9 mouse cellular contexts compared by ENCODE assay signal in the genomic region with DNA sequence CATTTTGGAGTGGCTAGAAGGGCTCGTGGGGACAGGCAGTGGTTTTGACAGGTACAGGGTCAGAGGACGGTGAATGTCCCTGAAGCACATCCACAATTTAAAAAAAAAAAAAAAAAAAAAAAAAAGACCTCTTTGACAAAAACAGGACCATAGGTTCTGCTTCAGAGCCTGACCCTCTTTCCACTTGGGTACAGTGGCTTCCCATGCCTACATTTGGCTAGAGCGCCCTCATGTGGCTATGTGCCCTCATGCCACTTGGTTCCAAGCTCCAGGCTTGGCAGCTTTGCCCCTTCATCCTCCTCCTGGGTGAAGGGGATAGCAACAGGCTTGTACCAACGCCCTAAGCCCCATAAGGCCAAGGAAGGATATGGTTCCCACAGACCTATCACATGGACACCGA. TPM values are rescaled to one million over a fixed set of nuclear protein-coding genes. Genes with fewer than 3 reads are reported as not detected.
A peak's percentile ranks its signal among the peaks of the same experiment; 100 is the strongest.
DNase-seq lines count a peak whose midpoint lies in the region; ATAC-seq and TF ChIP-seq lines count a peak whose summit lies in the region.
"Had no signal": no experiment of that assay in that cellular context is flagged by ENCODE, and none has a peak within 500 bp of the region (broad histone marks: within the 10 kb centered on the region; RNA-seq: fewer than 3 reads in every experiment).

No protein-coding gene starts in this region.

- H3K36me3 ChIP-seq in kidney, embryonic 14.5 days (ENCODE audit: control insufficient read depth, insufficient read depth, low read length) = no peaks in the 10 kb centered on the region
- no peaks in the 10 kb centered on the region for H3K36me3 ChIP-seq in limb, embryonic 11.5 days (ENCODE audit: control insufficient read depth, insufficient read depth, low read length)
- H3K36me3 ChIP-seq: limb, embryonic 15.5 days had no signal

- no peak overlapping the region for H3K27ac ChIP-seq in kidney, embryonic 14.5 days (ENCODE audit: low read depth, low read length)
- no peak overlapping the region for H3K27ac ChIP-seq in cortical plate, adult 2 months (ENCODE audit: insufficient read depth, low read length)
- no peak overlapping the region for H3K27ac ChIP-seq in limb, embryonic 11.5 days (replicated peaks; ENCODE audit: low read depth, low read length)
- H3K27ac ChIP-seq: limb, embryonic 15.5 days had no signal

- no peak overlapping the region for H3K4me3 ChIP-seq in kidney, embryonic 14.5 days (ENCODE audit: low read length)
- no peak overlapping the region for H3K4me3 ChIP-seq in cortical plate, adult 2 months (ENCODE audit: insufficient read depth, low read length)
- no peak overlapping the region for H3K4me3 ChIP-seq in limb, embryonic 11.5 days (ENCODE audit: low read depth, low read length)
- H3K4me3 ChIP-seq: limb, embryonic 15.5 days had no signal

- WGBS in kidney, embryonic 14.5 days = 52% methylated on average over 5 of the region's 5 CpGs
- WGBS in limb, embryonic 11.5 days = 54% methylated on average over 5 of the region's 5 CpGs

- no peaks in the 10 kb centered on the region for H3K27me3 ChIP-seq in kidney, embryonic 14.5 days (ENCODE audit: control insufficient read depth, insufficient read depth, low read length)
- no peaks in the 10 kb centered on the region for H3K27me3 ChIP-seq in limb, embryonic 11.5 days (ENCODE audit: control insufficient read depth, insufficient read depth, low read length)
- H3K27me3 ChIP-seq: limb, embryonic 15.5 days had no signal

- no peak for ATAC-seq in kidney, embryonic 14.5 days (ENCODE audit: low FRiP score, low TSS enrichment)
- no peak for ATAC-seq in limb, embryonic 11.5 days (ENCODE audit: insufficient number of reproducible peaks, low FRiP score, low TSS enrichment, low read depth)

- no peaks in the 10 kb centered on the region for H3K4me1 ChIP-seq in kidney, embryonic 14.5 days (ENCODE audit: control insufficient read depth, insufficient read depth, low read length)
- H3K4me1 ChIP-seq in cortical plate, adult 2 months (ENCODE audit: control insufficient read depth, insufficient read depth, low read length) = peaks cover 2% of the 10 kb centered on the region; the same call in 1 of the 2 replicates
- H3K4me1 ChIP-seq in limb, embryonic 11.5 days (ENCODE audit: control insufficient read depth, insufficient read depth, low read length) = no peaks in the 10 kb centered on the region
- H3K4me1 ChIP-seq: limb, embryonic 15.5 days had no signal

- TF ChIP-seq POLR2A in cortical plate, adult 2 months (IDR thresholded peaks at IDR 0.05; ENCODE audit: extremely low read depth, insufficient read depth, low read length) = no peak

- peak; percentile 85 for TF ChIP-seq CTCF in cortical plate, adult 2 months (IDR thresholded peaks at IDR 0.05; ENCODE audit: extremely low read depth, insufficient read depth, low read length)

- no peak overlapping the region for H3K9ac ChIP-seq in kidney, embryonic 14.5 days (ENCODE audit: low read depth, low read length)
- no peak overlapping the region for H3K9ac ChIP-seq in limb, embryonic 11.5 days (ENCODE audit: low read length)
- H3K9ac ChIP-seq: limb, embryonic 15.5 days had no signal

- H3K9me3 ChIP-seq in kidney, embryonic 14.5 days (ENCODE audit: control insufficient read depth, low read length) = no peaks in the 10 kb centered on the region
- no peaks in the 10 kb centered on the region for H3K9me3 ChIP-seq in limb, embryonic 11.5 days (ENCODE audit: control insufficient read depth, low read length)
- H3K9me3 ChIP-seq: limb, embryonic 15.5 days had no signal

- peak; percentile 18 to 59 for DNase-seq in kidney, adult 8-10 months
- DNase-seq in adrenal gland, adult (ENCODE audit: inconsistent age in 2 of 2, low spot score in 1 of 2) = peak; percentile 67 to 86
- peak; percentile 86 for DNase-seq in heart, postnatal 4 days
- DNase-seq in limb, embryonic 11.5 days (ENCODE audit: low spot score) = peak; percentile 60
- peak; percentile 61 for DNase-seq in retina, postnatal 1 day
- DNase-seq in urinary bladder, postnatal 14 days (ENCODE audit: low spot score) = peak; percentile 79

- H3K4me2 ChIP-seq in kidney, embryonic 14.5 days (replicated peaks; ENCODE audit: low read depth, low read length) = no peak overlapping the region
- no peak overlapping the region for H3K4me2 ChIP-seq in limb, embryonic 11.5 days (ENCODE audit: low read depth, severe bottlenecking)
- H3K4me2 ChIP-seq: limb, embryonic 15.5 days had no signal

RNA-seq across cellular contexts. Expression of a gene that starts 39.8 kb away (rescaled TPM):
- polyA plus RNA-seq in kidney, embryonic 14.5 days (2014; fragmentation: Nextera tagmentation; extraction: Ambion mirVana) = not detected in 2 replicates
- not detected in 2 replicates for polyA plus RNA-seq in cortical plate, adult 2 months (2012; rRNA removed)
- total RNA-seq in heart, postnatal 4 days (2021) = not detected
- not detected in 2 replicates for polyA plus RNA-seq in limb, embryonic 11.5 days (2014; fragmentation: Nextera tagmentation; extraction: Ambion mirVana)
- polyA plus RNA-seq: limb, embryonic 15.5 days had no signal

RNA-seq across cellular contexts. Expression of a gene that starts 56.4 kb away (rescaled TPM):
- polyA plus RNA-seq in kidney, embryonic 14.5 days (2014; fragmentation: Nextera tagmentation; extraction: Ambion mirVana) = not detected in 2 replicates
- 0.13 TPM in 1 of 2 replicates, not detected in the other for polyA plus RNA-seq in cortical plate, adult 2 months (2012; rRNA removed)
- not detected for total RNA-seq in heart, postnatal 4 days (2021)
- polyA plus RNA-seq in limb, embryonic 11.5 days (2014; fragmentation: Nextera tagmentation; extraction: Ambion mirVana) = 0.13 TPM in 1 of 2 replicates, not detected in the other
